Mouse (Mus musculus): ENCODE data around the gene Limk2. TPM values are rescaled to one million over a fixed set of nuclear protein-coding genes. Genes with fewer than 3 reads are reported as not detected.

Gene Limk2
- total RNA-seq (2021), result 10 to 100 TPM; 17.6 to 24.8 TPM

- intact Hi-C loops (cut with DNase I), result loop anchor here (1.0 to 2.0 kb wide), 3 partner anchors 22 to 62 kb away; partner anchors contain the start of gene Rnf185
- DNase-seq, result peak; percentile 90 to 91
These were observed at the start of gene Limk2 for GRCm38 (mm10) chr11:3408997-3409732. Limk2 (minus strand) TSS chr11:3409189.

- DNase-seq, result no peak
- intact Hi-C loops (cut with DNase I), result loop anchor here (5.0 kb wide), 1 partner anchor 54 kb away; the partner anchor contains the start of gene Selenom
These were observed 49.6 kb upstream of the Limk2 start for GRCm38 (mm10) chr11:3458428-3459104.

GRCm38 (mm10) chr11:3456354-3456753 lies 47.4 kb upstream of the Limk2 start:
- intact Hi-C loops (cut with DNase I), result loop anchor here (5.0 kb wide), 1 partner anchor 56 kb away; the partner anchor contains the start of gene Selenom
- DNase-seq, result peak; percentile 49 to 78

- intact Hi-C loops (cut with DNase I), result no loop called here
- no peak for DNase-seq
These were observed 45.5 kb upstream of the Limk2 start for GRCm38 (mm10) chr11:3454506-3454905.

DNA sequence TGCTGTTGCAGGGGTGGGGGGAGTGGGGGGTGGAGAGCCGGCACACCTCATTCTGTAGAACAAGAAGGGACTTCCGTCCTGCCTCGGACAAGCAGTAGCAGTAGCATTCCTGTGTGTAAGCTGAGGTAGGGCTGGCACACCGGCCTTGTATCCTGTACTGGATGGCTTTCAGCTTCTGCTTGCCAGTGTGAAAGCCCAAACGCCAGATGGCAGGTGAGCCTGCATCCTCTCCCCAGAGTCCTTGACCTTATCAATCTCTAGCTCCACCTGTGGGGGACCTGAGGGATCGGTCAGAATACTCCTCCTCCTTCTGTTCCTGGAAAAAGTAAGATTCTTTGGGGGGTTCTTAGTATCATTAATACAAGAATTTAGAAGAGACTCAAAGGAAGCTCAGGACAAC lies 44.5 kb upstream of the Limk2 start:
- no peak for DNase-seq
- intact Hi-C loops (cut with DNase I), result loop anchor here (2.0 kb wide), 2 partner anchors 45 to 67 kb away; partner anchors contain the start of gene Limk2

DNA sequence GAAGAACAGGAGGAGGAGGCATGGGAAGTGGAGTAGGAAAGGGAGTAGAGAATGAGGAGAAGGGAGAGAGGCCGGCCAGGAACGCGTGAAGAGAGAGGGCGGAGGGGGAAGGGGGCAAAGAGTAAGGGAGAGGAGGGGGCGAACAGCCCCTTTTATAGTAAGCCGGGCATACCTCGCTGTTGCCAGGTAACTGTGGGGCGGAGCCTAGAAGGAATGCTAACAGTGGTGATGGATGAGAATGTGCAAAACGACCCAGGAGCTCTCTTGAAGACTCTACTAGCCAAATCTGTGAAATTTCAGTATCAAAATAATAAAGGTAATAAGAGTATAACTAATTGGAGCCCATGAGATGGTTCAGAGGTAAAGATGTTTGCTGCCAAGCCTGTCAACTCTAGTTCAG lies 43.8 kb upstream of the Limk2 start:
- no peak for DNase-seq
- intact Hi-C loops (cut with DNase I), result loop anchor here (2.0 kb wide), 2 partner anchors 44 to 66 kb away; partner anchors contain the start of gene Limk2

GRCm38 (mm10) chr11:3452167-3452639 lies 43.2 kb upstream of the Limk2 start, which contains the start of gene Rnf185:
Rnf185 (minus strand) TSS chr11:3452363.
- DNase-seq, result peak; percentile 90 to 91
- intact Hi-C loops (cut with DNase I), result loop anchor here (2.0 kb wide), 2 partner anchors 43 to 65 kb away; partner anchors contain the start of gene Limk2

- no peak for DNase-seq
- intact Hi-C loops (cut with DNase I), result loop anchor here (2.0 kb wide), 2 partner anchors 43 to 65 kb away; partner anchors contain the start of gene Limk2
These were observed 42.7 kb upstream of the Limk2 start for GRCm38 (mm10) chr11:3451701-3452163.

DNA sequence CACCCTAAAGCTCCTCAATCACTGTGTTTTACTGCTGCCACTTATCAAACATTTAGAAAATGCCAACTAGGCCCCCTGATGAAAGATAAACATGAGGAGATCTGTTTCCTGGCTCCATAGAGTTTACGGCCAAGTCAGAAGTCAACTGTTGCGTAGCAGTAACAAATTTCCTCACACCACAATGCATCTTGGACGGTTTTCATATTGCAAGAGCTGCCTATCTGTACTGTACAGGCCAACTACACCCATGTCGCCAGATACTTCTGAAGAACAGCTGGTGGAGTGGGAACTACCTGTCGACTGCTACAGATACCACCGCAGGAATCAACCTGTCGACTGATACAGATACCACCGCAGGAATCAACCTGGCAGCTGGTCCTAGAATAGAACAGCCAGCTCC lies 35.9 kb upstream of the Limk2 start:
- intact Hi-C loops (cut with DNase I), result no loop called here
- DNase-seq, result no peak

DNA sequence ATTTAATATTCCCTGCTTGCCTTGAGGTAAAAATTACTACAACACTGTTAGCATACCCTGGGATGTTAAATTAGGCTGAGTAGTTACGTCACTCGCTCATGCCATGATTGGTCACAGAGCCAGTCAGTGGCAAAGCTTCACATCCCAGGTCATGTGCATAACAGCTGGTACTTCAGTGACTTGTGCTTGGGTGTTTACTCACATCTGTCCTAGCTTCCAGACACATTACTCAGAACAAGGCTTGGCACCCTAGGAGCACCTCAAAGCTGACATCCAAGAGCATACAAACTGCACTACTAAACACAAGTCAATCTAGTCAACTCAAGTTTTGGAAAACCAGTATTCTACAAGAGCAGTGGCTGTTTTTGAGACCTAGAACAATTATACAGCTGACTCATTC lies 34.1 kb upstream of the Limk2 start:
- intact Hi-C loops (cut with DNase I), result no loop called here

GRCm38 (mm10) chr11:3442677-3443076 lies 33.7 kb upstream of the Limk2 start:
- intact Hi-C loops (cut with DNase I), result no loop called here
- DNase-seq, result no peak

More for the DNA sequence above, 34.1 kb upstream of the Limk2 start:
- DNase-seq, result no peak

GRCm38 (mm10) chr11:3441696-3442443 lies 32.9 kb upstream of the Limk2 start:
- intact Hi-C loops (cut with DNase I), result no loop called here
- DNase-seq, result peak in 1 of 2 experiments; percentile 23

DNA sequence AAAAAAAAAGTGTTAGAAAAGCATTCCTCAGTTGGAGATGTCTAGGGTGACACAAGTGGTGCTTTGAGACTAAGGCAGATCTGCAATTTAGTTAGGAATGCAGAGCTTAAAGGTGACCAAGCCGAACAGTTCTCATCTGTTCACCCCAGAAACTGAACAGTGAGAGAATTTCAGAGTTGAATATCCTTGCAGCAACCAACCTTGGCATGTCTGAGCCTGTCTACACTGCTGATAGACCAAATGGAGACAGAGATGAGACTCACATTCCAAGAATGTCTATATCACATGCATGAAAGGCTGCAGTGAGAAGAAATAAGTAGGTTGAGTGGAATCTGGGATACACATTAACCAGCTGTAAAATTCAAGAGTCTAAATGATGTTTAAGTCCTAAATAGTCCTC lies 28.6 kb upstream of the Limk2 start:
- no peak for DNase-seq
- intact Hi-C loops (cut with DNase I), result no loop called here

DNA sequence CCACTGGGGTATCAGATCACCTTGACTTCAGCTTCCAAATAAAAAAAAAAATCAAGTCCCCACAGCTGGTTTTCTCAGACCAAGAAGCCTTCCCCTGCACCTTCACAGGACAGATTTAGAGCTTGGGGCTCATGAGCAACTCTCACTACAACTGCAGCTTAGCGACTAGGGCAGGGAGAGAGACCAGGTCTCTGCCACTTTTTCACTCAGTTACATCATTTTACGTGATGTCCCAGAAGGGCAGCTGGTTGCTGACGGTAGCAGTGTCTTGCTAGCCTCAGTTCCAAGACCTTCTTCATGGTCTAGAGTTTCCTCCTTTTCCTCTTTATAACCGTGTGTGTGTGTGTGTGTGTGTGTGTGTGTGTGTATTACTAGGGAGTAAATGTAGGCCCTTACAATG lies 24.8 kb upstream of the Limk2 start:
- DNase-seq, result no peak
- intact Hi-C loops (cut with DNase I), result no loop called here

GRCm38 (mm10) chr11:3431976-3432603 lies 23.1 kb upstream of the Limk2 start:
- intact Hi-C loops (cut with DNase I), result no loop called here
- DNase-seq, result no peak

DNA sequence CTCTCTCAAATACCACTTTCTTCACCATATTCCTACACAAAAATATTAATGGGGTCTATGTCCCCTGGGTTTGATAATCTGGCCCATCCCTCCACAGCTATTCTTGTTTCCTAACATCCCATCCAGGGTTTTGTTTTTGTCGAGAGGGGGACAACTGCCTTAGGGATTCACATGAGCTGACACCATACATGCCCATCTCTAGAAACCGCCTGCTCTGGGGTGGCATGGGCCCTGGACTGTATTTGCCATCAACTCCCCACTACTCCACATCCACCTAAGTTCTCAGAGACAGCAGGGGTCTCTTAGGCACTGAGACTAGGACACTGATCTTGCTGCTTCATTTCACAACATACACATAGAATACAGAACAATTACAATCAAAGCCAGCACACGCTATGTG lies 22.5 kb upstream of the Limk2 start:
- no peak for DNase-seq
- intact Hi-C loops (cut with DNase I), result no loop called here

DNA sequence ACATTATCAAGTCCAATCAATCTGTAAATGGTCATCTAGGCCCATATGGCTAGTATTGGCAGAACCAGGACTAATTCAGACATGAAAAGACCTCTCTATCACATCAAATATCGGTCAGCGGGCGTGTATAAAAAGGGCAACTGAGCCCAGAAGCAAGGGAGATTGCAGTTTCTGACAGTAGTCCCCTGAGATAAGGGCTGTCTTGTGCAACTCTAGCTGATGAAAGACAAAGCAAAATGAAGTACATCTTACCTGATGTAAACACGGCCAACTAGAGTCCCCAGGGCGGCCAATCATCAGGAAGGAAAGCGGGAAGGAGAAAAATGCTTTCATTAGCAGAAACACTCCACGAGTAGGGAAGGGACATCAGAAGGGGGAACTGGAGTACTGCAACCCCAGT lies 19.6 kb upstream of the Limk2 start:
- intact Hi-C loops (cut with DNase I), result no loop called here
- no peak for DNase-seq

- intact Hi-C loops (cut with DNase I), result no loop called here
- DNase-seq, result no peak
These were observed 18.8 kb upstream of the Limk2 start for GRCm38 (mm10) chr11:3427697-3428230.

DNA sequence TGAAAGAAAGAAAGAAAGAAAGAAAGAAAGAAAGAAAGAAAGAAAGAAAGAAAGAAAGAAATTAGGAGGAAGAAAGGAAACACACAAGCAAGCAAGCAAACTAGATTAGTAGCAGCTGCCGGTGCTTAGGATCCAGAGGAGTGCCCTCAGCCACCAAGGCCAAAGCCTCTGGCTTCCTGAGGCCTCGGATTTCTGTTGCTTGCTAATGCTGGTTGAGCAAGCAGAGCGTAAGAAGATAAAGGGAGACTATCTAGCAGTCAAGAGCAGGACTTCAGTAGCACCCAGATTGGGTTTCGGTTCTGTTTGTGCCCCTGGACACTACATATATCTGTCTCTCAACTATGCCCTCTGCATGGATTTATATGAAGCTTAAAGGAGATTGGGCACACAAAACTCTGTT lies 13.3 kb upstream of the Limk2 start:
- intact Hi-C loops (cut with DNase I), result no loop called here
- no peak for DNase-seq

GRCm38 (mm10) chr11:3418741-3419140 lies 9.8 kb upstream of the Limk2 start:
- no peak for DNase-seq

More at GRCm38 (mm10) chr11:3418741-3419140, 9.8 kb upstream of the Limk2 start:
- intact Hi-C loops (cut with DNase I), result no loop called here

Measured in heart, postnatal 36 days (tissue).